ENCODE assay signal across 8 mouse cellular contexts in the genomic region with DNA sequence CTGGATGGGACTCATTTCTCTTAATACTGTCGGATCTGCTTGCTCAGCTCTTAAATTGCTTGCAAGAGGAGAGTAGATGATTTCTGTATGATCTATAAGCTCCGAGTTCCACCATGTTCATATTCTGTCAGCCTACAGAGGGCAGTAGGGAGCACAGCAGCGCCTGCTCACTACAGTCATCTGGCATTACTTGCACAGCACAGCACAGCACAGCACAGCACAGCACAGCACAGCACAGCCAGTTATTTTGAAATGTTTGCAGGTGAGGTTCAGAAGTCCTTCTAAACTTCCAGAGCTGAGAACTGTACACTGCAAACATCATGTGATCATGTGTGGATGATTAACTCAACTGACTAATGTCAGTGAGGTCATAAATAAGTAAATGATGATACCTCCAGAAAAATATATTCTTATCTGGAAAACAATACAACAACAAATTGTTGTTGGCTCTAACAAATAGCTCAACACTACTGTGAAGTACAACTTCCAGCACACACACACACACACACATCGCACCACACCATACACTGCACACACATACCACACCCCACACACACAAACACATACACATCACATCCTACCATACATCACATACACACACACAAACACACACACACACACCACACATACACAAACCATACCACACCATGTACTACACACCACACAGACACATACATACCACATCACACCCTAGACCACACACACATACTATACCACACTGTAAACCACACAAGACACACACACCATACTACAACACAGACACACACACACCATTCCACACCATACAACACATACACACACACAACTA. TPM values are rescaled to one million over a fixed set of nuclear protein-coding genes. Genes with fewer than 3 reads are reported as not detected.
DNase-seq lines count a peak whose midpoint lies in the region; ATAC-seq and TF ChIP-seq lines count a peak whose summit lies in the region.

No protein-coding gene starts in this region.

- H3K36me3 ChIP-seq in CH12.LX (replicated peaks in 1 of 2; ENCODE audit: control insufficient read depth in 1 of 2, insufficient read depth in 1 of 2, low read length in 1 of 2), result no peaks in the 10 kb centered on the region
- H3K36me3 ChIP-seq in kidney, postnatal 0 days (ENCODE audit: insufficient read depth, low read length), result no peaks in the 10 kb centered on the region
- no peaks in the 10 kb centered on the region for H3K36me3 ChIP-seq in lung, embryonic 16.5 days (ENCODE audit: control insufficient read depth, insufficient read depth, low read length)

- no peak for TF ChIP-seq POLR2A in CH12.LX (IDR thresholded peaks at IDR 0.05; ENCODE audit: low read depth, low read length)
- TF ChIP-seq POLR2A in cortical plate, adult 2 months (IDR thresholded peaks at IDR 0.05; ENCODE audit: extremely low read depth, insufficient read depth, low read length), result no peak

- dilution Hi-C loops in CH12.LX (cut with MboI; ENCODE audit: extremely low pct_ligation_motif_present, extremely low pct_unique_long_range_greater_than_20kb, low sequenced_read_pairs), result no loop called here

- in situ Hi-C loops in CH12.LX (cut with MboI; ENCODE audit: low pct_ligation_motif_present, low pct_unique_long_range_greater_than_20kb, low sequenced_read_pairs), result loop anchor here (10.0 to 25.0 kb wide), 2 partner anchors 444 to 761 kb away; no protein-coding TSS in a partner anchor

- TF ChIP-seq EP300 in CH12.LX (IDR thresholded peaks at IDR 0.05; ENCODE audit: low read length), result no peak

- H3K27ac ChIP-seq in CH12.LX (ENCODE audit: insufficient read depth, low read depth), result peak overlapping the region; percentile 11; the same call in 1 of the 2 replicates
- H3K27ac ChIP-seq in cortical plate, adult 2 months (ENCODE audit: insufficient read depth, low read length), result no peak overlapping the region
- H3K27ac ChIP-seq in kidney, postnatal 0 days, result no peak overlapping the region
- H3K27ac ChIP-seq in lung, embryonic 16.5 days (ENCODE audit: low read length), result no peak overlapping the region

- TF ChIP-seq RAD21 in CH12.LX (IDR thresholded peaks at IDR 0.05; ENCODE audit: low read depth, low read length), result peak; percentile 65

- H3K79me2 ChIP-seq in CH12.LX (replicated peaks; ENCODE audit: control insufficient read depth, extremely low read depth, insufficient read depth, poor library complexity, severe bottlenecking), result no peaks in the 10 kb centered on the region

- H3K4me2 ChIP-seq in CH12.LX (ENCODE audit: insufficient read depth, low read depth, poor library complexity, severe bottlenecking), result no peak overlapping the region
- H3K4me2 ChIP-seq in kidney, postnatal 0 days (ENCODE audit: low read length), result no peak overlapping the region
- H3K4me2 ChIP-seq in lung, embryonic 16.5 days (ENCODE audit: low read depth, low read length), result no peak overlapping the region

- no peak overlapping the region for H3K4me3 ChIP-seq in CH12.LX (replicated peaks in 1 of 3; ENCODE audit: low read depth in 2 of 3, low read length in 2 of 3, poor library complexity in 1 of 3)
- H3K4me3 ChIP-seq in cortical plate, adult 2 months (ENCODE audit: insufficient read depth, low read length), result no peak overlapping the region
- no peak overlapping the region for H3K4me3 ChIP-seq in kidney, postnatal 0 days (replicated peaks; ENCODE audit: low read depth, low read length)
- H3K4me3 ChIP-seq in lung, embryonic 16.5 days (ENCODE audit: low read length), result no peak overlapping the region

- peak; percentile 78 for DNase-seq in CH12.LX (ENCODE audit: extremely low read depth)
- peak; percentile 57 for DNase-seq in kidney, postnatal 0 days (ENCODE audit: low spot score)
- DNase-seq in retina, embryonic 14.5 days (ENCODE audit: low spot score), result peak; percentile 72
- peak; percentile 26 for DNase-seq in yolk sac, embryonic 10.5 days (ENCODE audit: low spot score)

- H3K9ac ChIP-seq in CH12.LX (ENCODE audit: insufficient read depth, low read depth), result no peak overlapping the region
- no peak overlapping the region for H3K9ac ChIP-seq in kidney, postnatal 0 days (ENCODE audit: low read depth, low read length)
- no peak overlapping the region for H3K9ac ChIP-seq in lung, embryonic 16.5 days (ENCODE audit: low read length)

- no peaks in the 10 kb centered on the region for H3K9me3 ChIP-seq in CH12.LX (replicated peaks; ENCODE audit: low read length)
- no peaks in the 10 kb centered on the region for H3K9me3 ChIP-seq in kidney, postnatal 0 days (replicated peaks; ENCODE audit: low read length)
- no peaks in the 10 kb centered on the region for H3K9me3 ChIP-seq in lung, embryonic 16.5 days (ENCODE audit: control insufficient read depth, low read length)

- WGBS in kidney, postnatal 0 days, result 57% methylated on average over 4 of the region's 4 CpGs
- 47% methylated on average over 4 of the region's 4 CpGs for WGBS in lung, embryonic 16.5 days

- peaks cover 3 to 9% of the 10 kb centered on the region in 2 experiments; a peak in 2 of 4 replicates for H3K4me1 ChIP-seq in CH12.LX (ENCODE audit: control insufficient read depth in 1 of 2, insufficient read depth in 2 of 2)
- H3K4me1 ChIP-seq in cortical plate, adult 2 months (ENCODE audit: control insufficient read depth, insufficient read depth, low read length), result no peaks in the 10 kb centered on the region; the same call in 1 of the 2 replicates
- no peaks in the 10 kb centered on the region for H3K4me1 ChIP-seq in kidney, postnatal 0 days (replicated peaks; ENCODE audit: insufficient read depth, low read length)
- H3K4me1 ChIP-seq in lung, embryonic 16.5 days (replicated peaks; ENCODE audit: control insufficient read depth, insufficient read depth, low read length), result no peaks in the 10 kb centered on the region

- TF ChIP-seq CTCF in CH12.LX (conservative IDR thresholded peaks at IDR 0.05 in 1 of 2, IDR thresholded peaks at IDR 0.05 in 1 of 2; ENCODE audit: low read depth in 2 of 2, low read length in 2 of 2), result peak; percentile 61 to 85; a peak in 3 of 4 replicates
- TF ChIP-seq CTCF in cortical plate, adult 2 months (IDR thresholded peaks at IDR 0.05; ENCODE audit: extremely low read depth, insufficient read depth, low read length), result peak; percentile 56
- peak; percentile 80 for TF ChIP-seq CTCF in kidney, postnatal 0 days (IDR thresholded peaks at IDR 0.05; ENCODE audit: low read depth)

- H3K27me3 ChIP-seq in CH12.LX (replicated peaks), result no peaks in the 10 kb centered on the region
- no peaks in the 10 kb centered on the region for H3K27me3 ChIP-seq in kidney, postnatal 0 days (ENCODE audit: insufficient read depth, low read length)
- no peaks in the 10 kb centered on the region for H3K27me3 ChIP-seq in lung, embryonic 16.5 days (ENCODE audit: control insufficient read depth, insufficient read depth, low read depth, low read length)

- peak; percentile 69 for ATAC-seq in activated CD4-positive, CD25-positive, alpha-beta regulatory T cell, adult 4 months
- ATAC-seq in granulocyte monocyte progenitor cell, adult 5-6 weeks (replicated peaks; ENCODE audit: poor library complexity, severe bottlenecking), result peak; percentile 97
- peak; percentile 98 for ATAC-seq in kidney, postnatal 0 days (replicated peaks; ENCODE audit: low FRiP score, low read depth)
- peak; percentile 49 for ATAC-seq in lung, embryonic 16.5 days (ENCODE audit: low read depth)

TF ChIP-seq in CH12.LX, 34 proteins besides CTCF, POLR2A, EP300 and RAD21:
- TF ChIP-seq ZMIZ1 (IDR thresholded peaks at IDR 0.05; ENCODE audit: low read depth, low read length) (no peak), E2F4 (IDR thresholded peaks at IDR 0.05; ENCODE audit: insufficient replicate concordance, low read depth, low read length) (no peak), MYC (IDR thresholded peaks at IDR 0.05; ENCODE audit: low read depth, low read length) (no peak), USF1 (IDR thresholded peaks at IDR 0.05; ENCODE audit: low read depth, low read length) (no peak), UBTF (IDR thresholded peaks at IDR 0.05; ENCODE audit: low read depth, low read length) (no peak), NRF1 (IDR thresholded peaks at IDR 0.05; ENCODE audit: low read depth, low read length) (0 out of 2 replicates have a peak, but pooled peaks have one; percentile 40), NELFE (IDR thresholded peaks at IDR 0.05; ENCODE audit: low read depth, low read length) (no peak), ZC3H11A (IDR thresholded peaks at IDR 0.05; ENCODE audit: low read depth, low read length) (peak; percentile 36; the same call in 1 of the 2 replicates), SMC3 (IDR thresholded peaks at IDR 0.05; ENCODE audit: low read depth, low read length) (peak; percentile 92)

RNA-seq across cellular contexts. Expression of gene 5730522E02Rik, which starts 9.4 kb away (rescaled TPM):
- total RNA-seq in CH12.LX (2012; rRNA removed), result not detected in 2 replicates
- total RNA-seq in CH12.LX (2014; rRNA removed), result not detected in 2 replicates
- polyA plus RNA-seq in CH12.LX (2012; ENCODE audit: insufficient read length, low read depth), result not detected in 2 replicates
- not detected for polyA plus RNA-seq in activated CD4-positive, CD25-positive, alpha-beta regulatory T cell, adult 4 months (2017; shearing (Covaris generic))
- polyA plus RNA-seq in cortical plate, adult 2 months (2012; rRNA removed), result 8.8 and 12.5 TPM in 2 replicates
- total RNA-seq in granulocyte monocyte progenitor cell, adult 5-6 weeks (2014; fragmentation: Nextera tagmentation), result not detected in 2 replicates
- total RNA-seq in granulocyte monocyte progenitor cell, adult 5-6 weeks (2017), result 0.09 TPM in 1 of 2 replicates, not detected in the other
- 1.7 and 2.0 TPM in 2 replicates for polyA plus RNA-seq in kidney, postnatal 0 days (2015; fragmentation: Nextera tagmentation; extraction: Ambion mirVana)
- polyA plus RNA-seq in lung, embryonic 16.5 days (2015; fragmentation: Nextera tagmentation; extraction: Ambion mirVana), result 1.6 and 1.7 TPM in 2 replicates

Comparison
In these comparisons a context has a peak if more than half of its experiments do, and no peak if none do; other contexts are left out.
1. DNase-seq: peak in every context shown above with its lines; median percentile 78 in CH12.LX; 72 in retina, embryonic 14.5 days; 57 in kidney, postnatal 0 days; 26 in yolk sac, embryonic 10.5 days.